ENCODE assay signal across 8 mouse cellular contexts in genomic region chr17:29796086-29796485, GRCm38 (mm10).
DNase-seq lines count a peak whose midpoint lies in the region; ATAC-seq and TF ChIP-seq lines count a peak whose summit lies in the region.

No protein-coding gene starts in this region.

- H3K4me3 ChIP-seq in kidney, embryonic 15.5 days (replicated peaks): no peak overlapping the region
- no peak overlapping the region for H3K4me3 ChIP-seq in liver, embryonic 14.5 days (ENCODE audit: insufficient read depth in 1 of 2, low read depth in 2 of 2, low read length in 2 of 2)
- H3K4me3 ChIP-seq in neural tube, embryonic 11.5 days (ENCODE audit: low read depth, low read length): no peak overlapping the region
- no peak overlapping the region for H3K4me3 ChIP-seq in stomach, postnatal 0 days (ENCODE audit: low read depth, low read length)

- ATAC-seq in kidney, embryonic 15.5 days (replicated peaks; ENCODE audit: low FRiP score): no peak
- no peak for ATAC-seq in liver, embryonic 14.5 days (ENCODE audit: insufficient read depth)
- ATAC-seq in neural tube, embryonic 11.5 days (ENCODE audit: insufficient read depth, low FRiP score, low TSS enrichment): no peak
- ATAC-seq in stomach, postnatal 0 days (ENCODE audit: low FRiP score, low TSS enrichment): no peak

- no peak overlapping the region for H3K9ac ChIP-seq in kidney, embryonic 15.5 days
- H3K9ac ChIP-seq in liver, embryonic 14.5 days (replicated peaks): no peak overlapping the region
- H3K9ac ChIP-seq in neural tube, embryonic 11.5 days (ENCODE audit: low read length): no peak overlapping the region
- no peak overlapping the region for H3K9ac ChIP-seq in stomach, postnatal 0 days (ENCODE audit: low read length)

- no peak overlapping the region for H3K4me2 ChIP-seq in kidney, embryonic 15.5 days
- H3K4me2 ChIP-seq in liver, embryonic 14.5 days (ENCODE audit: low read depth): no peak overlapping the region
- H3K4me2 ChIP-seq in neural tube, embryonic 11.5 days (ENCODE audit: low read depth): no peak overlapping the region
- no peak overlapping the region for H3K4me2 ChIP-seq in stomach, postnatal 0 days (replicated peaks; ENCODE audit: low read depth)

- no peak for TF ChIP-seq EP300 in liver, embryonic 14.5 days (IDR thresholded peaks at IDR 0.05; ENCODE audit: low read depth)
- TF ChIP-seq EP300 in stomach, postnatal 0 days (optimal IDR thresholded peaks at IDR 0.05): no peak

- no peaks in the 10 kb centered on the region for H3K36me3 ChIP-seq in kidney, embryonic 15.5 days
- no peaks in the 10 kb centered on the region for H3K36me3 ChIP-seq in liver, embryonic 14.5 days (replicated peaks; ENCODE audit: control insufficient read depth, insufficient read depth, low read depth)
- no peaks in the 10 kb centered on the region for H3K36me3 ChIP-seq in neural tube, embryonic 11.5 days (ENCODE audit: control insufficient read depth, insufficient read depth, low read length)
- H3K36me3 ChIP-seq in stomach, postnatal 0 days (ENCODE audit: control insufficient read depth, insufficient read depth, low read length): no peaks in the 10 kb centered on the region

- peak; percentile 63 for DNase-seq in kidney, adult 18-20 months
- peak; percentile 83 to 93 for DNase-seq in cerebellum, postnatal 25 days
- peak; percentile 91 for DNase-seq in gastrocnemius, postnatal 10 days
- DNase-seq in kidney, postnatal 14 days: peak; percentile 64
- peak; percentile 22 to 36 (median 32) for DNase-seq in liver, embryonic 14.5 days (ENCODE audit: low read depth in 3 of 3, low spot score in 3 of 3)
- DNase-seq in neural tube, embryonic 11.5 days (ENCODE audit: low spot score): peak; percentile 77
- DNase-seq in stomach, postnatal 0 days (ENCODE audit: low spot score): peak; percentile 84

- TF ChIP-seq CTCF in liver, embryonic 14.5 days (IDR thresholded peaks at IDR 0.05; ENCODE audit: low read depth): peak; percentile 82
- TF ChIP-seq CTCF in stomach, postnatal 0 days (IDR thresholded peaks at IDR 0.05; ENCODE audit: low read depth): peak; percentile 82

- H3K9me3 ChIP-seq in kidney, embryonic 15.5 days (replicated peaks): no peaks in the 10 kb centered on the region
- no peaks in the 10 kb centered on the region for H3K9me3 ChIP-seq in liver, embryonic 14.5 days (ENCODE audit: control insufficient read depth, low read length)
- H3K9me3 ChIP-seq in neural tube, embryonic 11.5 days (ENCODE audit: control insufficient read depth, low read length): no peaks in the 10 kb centered on the region
- H3K9me3 ChIP-seq in stomach, postnatal 0 days (ENCODE audit: control insufficient read depth, low read length): no peaks in the 10 kb centered on the region

- H3K27ac ChIP-seq in kidney, embryonic 15.5 days: no peak overlapping the region
- H3K27ac ChIP-seq in liver, embryonic 14.5 days: no peak overlapping the region
- H3K27ac ChIP-seq in neural tube, embryonic 11.5 days (ENCODE audit: low read depth, low read length): no peak overlapping the region
- H3K27ac ChIP-seq in stomach, postnatal 0 days (replicated peaks): no peak overlapping the region

- peaks cover 26% of the 10 kb centered on the region for H3K27me3 ChIP-seq in kidney, embryonic 15.5 days
- peaks cover 6% of the 10 kb centered on the region for H3K27me3 ChIP-seq in liver, embryonic 14.5 days (ENCODE audit: control insufficient read depth, insufficient read depth, low read length)
- no peaks in the 10 kb centered on the region for H3K27me3 ChIP-seq in neural tube, embryonic 11.5 days (ENCODE audit: control insufficient read depth, insufficient read depth, low read length)
- H3K27me3 ChIP-seq in stomach, postnatal 0 days (ENCODE audit: control insufficient read depth, insufficient read depth, low read length): no peaks in the 10 kb centered on the region

- WGBS in kidney, embryonic 15.5 days: 12% methylated on average over 7 of the region's 7 CpGs
- 9% methylated on average over 7 of the region's 7 CpGs for WGBS in liver, embryonic 14.5 days (ENCODE audit: insufficient replicate concordance)
- 11% methylated on average over 7 of the region's 7 CpGs for WGBS in neural tube, embryonic 11.5 days
- 13% methylated on average over 7 of the region's 7 CpGs for WGBS in stomach, postnatal 0 days

- peaks cover 11% of the 10 kb centered on the region for H3K4me1 ChIP-seq in kidney, embryonic 15.5 days
- no peaks in the 10 kb centered on the region for H3K4me1 ChIP-seq in liver, embryonic 14.5 days (replicated peaks; ENCODE audit: control insufficient read depth in 2 of 2, insufficient read depth in 2 of 2, low read length in 1 of 2)
- H3K4me1 ChIP-seq in neural tube, embryonic 11.5 days (ENCODE audit: control insufficient read depth, insufficient read depth, low read length): peaks cover 22% of the 10 kb centered on the region
- H3K4me1 ChIP-seq in stomach, postnatal 0 days (replicated peaks; ENCODE audit: control insufficient read depth, insufficient read depth): no peaks in the 10 kb centered on the region

Comparison
In these comparisons a context has a peak if more than half of its experiments do, and no peak if none do; other contexts are left out.
1. DNase-seq: peak in every context shown above with its lines; median percentile 91 in gastrocnemius, postnatal 10 days; 88 in cerebellum, postnatal 25 days; 84 in stomach, postnatal 0 days; 77 in neural tube, embryonic 11.5 days; 64 in kidney, postnatal 14 days; 63 in kidney, adult 18-20 months; 32 in liver, embryonic 14.5 days.